Mouse (Mus musculus): ENCODE measurements around the gene Cmip. TPM values are rescaled to one million over a fixed set of nuclear protein-coding genes. Genes with fewer than 3 reads are reported as not detected.

Cmip gene
- total RNA-seq, 2 experiments from 2014 or later, result 49.3 to 50.3 TPM

DNA sequence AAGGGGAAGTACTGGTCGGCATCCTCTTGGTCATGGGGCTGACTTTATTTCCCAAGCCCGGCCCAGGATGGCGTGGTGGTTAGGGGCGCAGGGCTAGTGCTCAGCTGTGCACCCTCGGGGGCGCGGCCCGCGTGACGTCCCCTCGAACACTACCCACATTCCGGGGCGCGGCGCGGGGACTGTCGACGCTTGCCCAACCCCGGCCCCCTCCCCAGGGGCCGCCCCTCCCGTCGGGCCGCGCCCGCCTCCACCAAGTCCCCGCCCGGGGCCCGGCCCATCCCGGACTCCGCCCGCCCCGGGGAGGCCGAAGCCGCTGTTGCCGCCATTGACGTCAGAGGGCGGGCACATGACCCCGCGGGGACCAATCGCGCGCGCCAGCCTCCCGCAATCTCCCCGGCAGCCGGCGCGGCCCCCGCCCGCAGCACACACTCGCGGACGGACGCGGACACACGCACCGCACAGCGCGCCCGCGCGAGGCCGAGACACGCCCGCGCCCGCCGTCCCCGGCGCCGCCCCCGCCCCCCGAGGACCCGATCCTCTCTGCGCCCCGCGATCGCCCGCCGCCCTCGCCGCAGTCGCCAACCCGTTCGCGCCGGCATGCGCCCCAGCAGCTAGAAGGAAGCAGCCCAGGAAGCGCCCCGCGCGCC lies 449 bp upstream of the Cmip start:
- ATAC-seq (replicated peaks; ENCODE audit: low FRiP score, poor library complexity, severe bottlenecking), result peak; percentile 85

DNA sequence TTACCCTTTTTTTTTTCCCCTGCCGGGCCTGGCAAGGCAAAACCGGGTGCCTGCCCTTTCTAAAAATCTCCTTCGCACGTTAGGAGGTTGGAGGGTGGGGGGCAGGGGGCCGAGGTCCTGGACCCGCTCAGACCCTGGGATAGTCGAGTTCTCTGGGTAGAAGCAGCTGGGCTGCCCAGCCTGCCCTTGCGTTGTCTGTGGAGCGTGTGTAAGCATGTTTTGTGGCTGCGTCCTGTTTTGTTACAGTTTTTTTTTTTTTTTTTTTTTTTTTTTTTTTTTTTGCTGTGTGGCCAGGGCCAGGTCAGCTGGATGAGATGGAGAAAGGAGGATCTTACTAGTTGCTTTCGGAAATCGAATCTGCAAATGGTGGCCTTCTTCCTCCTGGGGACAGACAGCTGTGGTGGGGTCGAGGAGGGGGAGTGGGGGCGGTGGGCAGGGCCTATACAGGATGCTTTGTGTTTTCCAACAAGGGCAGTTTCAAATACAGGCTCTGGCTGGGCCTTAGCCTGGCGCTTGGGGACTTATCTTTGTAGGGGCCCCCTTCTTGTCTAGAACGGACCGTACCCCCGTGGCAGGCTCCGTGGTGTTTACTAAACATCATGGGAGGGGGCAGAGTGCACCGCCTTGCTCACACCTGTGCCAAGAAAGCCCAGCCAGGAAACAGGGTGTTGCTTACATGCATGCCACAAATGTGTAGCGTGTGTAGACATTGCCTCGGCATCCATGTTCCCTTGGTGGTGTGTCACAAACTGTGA lies 1.1 kb downstream of the Cmip start:
- 0 out of 2 replicates have a peak, but pooled peaks have one; percentile 0 for ATAC-seq (replicated peaks; ENCODE audit: low FRiP score, poor library complexity, severe bottlenecking)

DNA sequence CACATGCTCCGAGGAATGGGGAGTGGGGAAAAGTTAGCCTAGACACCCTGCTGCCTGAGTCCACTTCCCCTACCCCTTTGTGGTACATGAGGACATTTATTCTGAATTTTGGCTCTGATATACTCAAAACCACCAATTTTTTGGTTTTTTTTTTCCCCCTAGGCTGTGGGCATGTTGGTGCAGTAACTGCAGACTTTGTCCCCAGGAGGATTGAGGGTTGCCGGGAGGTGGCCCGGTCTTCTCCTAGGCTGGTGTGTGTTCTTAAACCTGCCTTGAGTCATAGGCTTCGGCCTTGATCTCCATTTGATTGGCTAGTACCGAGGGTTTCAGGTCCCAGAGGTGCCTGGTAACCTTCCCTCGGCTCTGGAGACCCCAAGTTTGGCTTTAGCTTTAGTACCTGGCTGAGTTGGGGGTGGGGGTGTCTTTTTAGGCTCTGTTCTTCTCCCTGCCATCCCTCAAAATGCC lies 1.7 kb downstream of the Cmip start:
- no peak for ATAC-seq (replicated peaks; ENCODE audit: low FRiP score, poor library complexity, severe bottlenecking)

DNA sequence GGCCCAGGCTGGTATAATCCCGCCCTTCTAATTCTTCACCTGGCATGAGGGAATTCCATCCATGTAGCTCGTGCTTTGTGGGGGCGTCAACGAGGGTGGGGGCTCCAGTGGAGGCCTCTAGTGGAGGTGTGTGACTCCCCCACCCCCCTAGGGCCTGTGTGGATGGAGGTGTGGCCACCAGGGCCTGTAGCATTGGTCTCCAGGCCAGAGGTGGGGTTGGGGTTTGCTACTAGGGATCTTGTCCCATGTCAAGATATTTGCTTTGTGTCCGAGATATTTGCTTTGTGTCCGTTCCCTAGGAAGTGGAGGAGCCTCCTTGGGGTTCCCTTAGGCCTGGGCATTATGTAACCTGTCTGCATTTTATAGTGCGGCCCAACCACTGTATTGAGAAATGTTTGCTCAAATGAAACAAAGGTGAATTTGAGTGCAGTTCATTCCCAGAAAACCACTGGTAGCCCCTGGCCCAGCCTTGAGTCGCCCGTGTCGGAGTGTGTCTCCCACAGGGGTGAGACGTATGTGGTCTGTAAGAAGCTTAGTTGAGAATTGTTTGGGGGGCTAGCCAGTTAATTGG lies 2.7 kb downstream of the Cmip start:
- no peak for ATAC-seq (replicated peaks; ENCODE audit: low FRiP score, poor library complexity, severe bottlenecking)

DNA sequence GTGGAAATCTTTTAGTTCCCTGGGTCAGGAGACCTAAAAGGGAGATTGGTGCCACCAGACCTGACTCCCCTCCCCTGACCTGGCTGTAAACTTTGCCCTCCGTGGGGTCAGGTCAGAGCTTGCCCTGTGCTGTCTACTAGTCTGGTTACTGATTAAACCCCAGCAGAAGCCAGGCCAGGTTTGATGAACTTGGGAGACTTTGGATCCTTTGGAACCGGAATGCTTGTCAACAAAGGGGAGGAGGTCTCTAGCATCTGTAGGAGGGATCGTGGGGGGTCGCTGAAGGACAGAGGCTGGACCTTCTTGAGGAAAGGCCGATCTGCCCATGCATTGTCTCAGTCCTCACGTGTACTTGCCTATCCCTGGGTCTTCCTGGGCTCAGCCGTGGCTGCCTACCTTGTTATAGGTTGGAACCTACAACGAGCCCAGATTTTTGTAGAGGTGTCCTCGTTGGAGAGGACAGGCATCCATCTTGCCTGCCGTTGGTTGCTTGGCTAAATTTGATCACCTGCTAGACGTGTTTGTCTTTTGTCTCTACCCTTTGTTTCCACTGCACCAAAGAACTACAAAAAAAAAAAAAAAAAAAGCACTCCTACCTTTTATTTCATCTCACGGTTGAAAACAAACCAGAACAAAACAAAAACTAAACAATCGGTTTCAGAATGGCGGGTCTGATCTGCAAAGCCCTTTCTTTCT lies 3.5 kb downstream of the Cmip start:
- no peak for ATAC-seq (replicated peaks; ENCODE audit: low FRiP score, poor library complexity, severe bottlenecking)

DNA sequence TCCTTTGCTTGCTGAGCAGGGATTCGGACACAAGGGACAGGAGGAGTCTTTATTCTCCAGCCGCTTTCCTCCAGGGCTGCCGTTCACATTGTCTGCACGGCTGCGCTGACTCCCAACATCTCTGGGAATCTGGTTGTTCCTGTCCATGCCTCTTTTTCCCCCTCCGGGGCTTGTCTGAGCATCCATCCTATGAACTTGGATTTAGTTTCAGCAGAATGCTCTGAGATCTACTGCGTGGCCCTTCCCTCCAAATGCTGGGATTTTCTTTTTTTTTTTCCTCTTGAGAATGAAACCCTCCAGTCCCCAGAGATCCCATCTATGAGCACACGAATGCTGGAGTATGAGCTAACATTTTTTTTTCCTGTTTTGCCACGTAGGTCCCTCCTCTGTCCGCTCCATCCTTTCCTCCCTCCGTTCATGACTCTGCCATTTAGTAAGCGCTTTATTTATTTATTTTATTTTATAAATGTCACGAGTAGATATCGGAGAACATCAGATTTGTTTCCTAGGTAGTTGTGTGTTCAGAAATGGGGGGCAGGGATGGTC lies 4.1 kb downstream of the Cmip start:
- no peak for ATAC-seq (replicated peaks; ENCODE audit: low FRiP score, poor library complexity, severe bottlenecking)

DNA sequence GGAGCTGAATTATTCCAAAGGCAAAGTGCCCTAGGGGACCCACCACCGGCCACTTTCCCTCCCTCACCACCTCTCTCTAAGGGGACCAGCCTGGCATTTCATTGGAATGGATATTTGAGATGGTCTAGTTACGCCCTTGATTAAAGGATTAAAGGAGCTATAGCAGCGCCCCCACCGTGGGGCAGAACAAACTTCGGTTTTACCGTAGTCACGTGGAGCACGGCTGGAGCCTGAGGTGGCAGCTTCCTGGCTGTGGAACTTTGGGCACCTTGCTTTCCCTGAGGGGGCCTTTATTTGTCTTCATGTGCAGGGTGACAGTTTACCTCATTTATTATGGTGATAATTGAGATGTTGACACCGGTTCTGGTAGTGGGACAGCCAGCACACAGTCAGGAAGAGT lies 4.8 kb downstream of the Cmip start:
- no peak for ATAC-seq (replicated peaks; ENCODE audit: low FRiP score, poor library complexity, severe bottlenecking)

DNA sequence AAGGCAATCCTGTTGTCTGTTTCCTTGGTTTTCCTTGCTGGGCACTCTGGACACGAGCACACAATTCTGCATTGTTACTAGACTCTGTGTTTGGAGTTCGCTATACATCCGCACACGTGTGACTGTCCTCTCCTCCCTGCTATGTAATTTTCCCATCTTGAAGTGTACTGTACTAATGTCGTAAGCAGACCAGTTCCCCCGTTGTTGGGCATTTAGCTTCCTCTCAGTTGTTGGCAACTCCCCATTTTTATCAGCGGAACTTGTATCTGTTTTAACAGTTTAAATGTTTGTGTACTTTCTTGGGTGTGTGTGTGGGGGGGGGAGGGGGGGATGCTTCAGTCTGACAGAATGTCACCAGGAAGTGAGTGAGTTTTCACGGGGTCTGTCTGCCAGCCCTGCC lies 5.8 kb downstream of the Cmip start:
- ATAC-seq (replicated peaks; ENCODE audit: low FRiP score, poor library complexity, severe bottlenecking), result no peak

DNA sequence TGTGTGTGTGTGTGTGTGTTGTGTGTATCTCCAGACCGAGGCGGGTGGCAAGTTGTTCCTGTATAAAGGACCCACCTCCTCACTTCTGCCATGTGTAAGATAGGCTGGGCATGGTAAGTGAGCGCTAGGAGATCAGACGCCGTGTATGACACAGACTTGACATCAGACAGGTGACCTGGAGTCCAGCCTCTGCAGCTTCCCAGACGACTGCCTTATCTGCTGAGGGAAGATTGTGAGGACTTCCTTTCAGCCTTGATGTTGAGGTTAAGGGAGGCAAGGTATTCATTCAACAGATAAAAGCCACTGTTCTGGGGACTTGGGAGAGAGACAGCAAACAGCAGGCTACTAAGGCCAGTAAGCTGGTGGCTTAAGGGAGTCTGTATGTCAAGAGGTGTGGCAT lies 6.6 kb downstream of the Cmip start:
- ATAC-seq (replicated peaks; ENCODE audit: low FRiP score, poor library complexity, severe bottlenecking), result peak; percentile 36; the same call in 1 of the 2 replicates

DNA sequence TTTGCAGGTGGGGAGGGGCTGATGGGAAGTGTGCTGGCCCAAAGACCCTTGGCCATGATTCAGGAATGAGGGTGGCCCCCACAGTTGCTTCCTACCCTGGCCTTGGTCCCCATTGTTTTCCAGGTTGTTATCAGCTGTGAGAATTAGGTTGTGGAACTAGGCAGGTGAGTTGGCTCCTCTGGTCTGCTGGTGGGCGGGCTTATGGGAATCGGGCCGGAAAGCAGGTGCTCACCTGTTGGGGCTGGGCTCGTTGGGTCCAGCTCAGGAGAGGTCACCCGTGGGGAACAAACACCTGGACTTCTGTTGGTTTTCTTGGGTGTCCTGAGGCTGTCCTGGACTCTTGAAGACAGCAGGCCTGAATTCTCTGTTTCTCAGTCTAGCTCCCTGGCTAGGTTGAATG lies 8.2 kb downstream of the Cmip start:
- no peak for ATAC-seq (replicated peaks; ENCODE audit: low FRiP score, poor library complexity, severe bottlenecking)

DNA sequence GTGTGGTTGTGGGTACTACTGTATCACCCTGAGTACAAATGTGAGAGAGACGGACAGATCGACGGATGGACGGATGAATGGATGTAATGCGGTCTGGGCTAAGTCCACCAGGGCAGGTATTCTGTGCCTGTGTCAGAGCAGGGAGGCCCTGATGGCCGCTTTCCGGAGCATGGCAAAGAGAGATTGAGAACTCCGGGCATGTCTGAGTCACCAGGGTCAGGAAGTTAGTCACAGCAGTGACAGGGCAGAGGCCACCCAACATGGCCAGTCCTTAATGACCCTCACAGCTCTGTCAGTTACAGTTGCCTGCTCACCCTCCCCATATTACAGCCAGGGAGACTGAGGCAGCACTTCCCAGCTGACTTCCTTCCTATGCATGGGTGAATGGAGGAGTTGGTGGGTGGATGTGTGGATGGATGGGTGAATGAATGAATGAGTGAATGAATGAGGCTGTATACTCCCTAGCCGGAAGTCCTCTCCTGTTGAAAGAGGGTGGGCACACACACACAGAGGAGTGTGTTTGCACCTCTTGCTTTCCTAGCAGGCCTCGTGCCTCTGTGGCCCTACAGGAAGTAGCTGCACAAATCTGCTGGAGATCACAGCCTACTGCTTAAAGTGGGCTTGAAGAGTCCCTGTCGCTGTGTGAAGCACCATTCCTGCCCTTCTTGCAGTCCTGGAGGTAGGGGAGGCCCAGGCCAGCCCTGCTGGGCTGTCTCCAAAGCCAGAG lies 10.7 kb downstream of the Cmip start:
- no peak for ATAC-seq (replicated peaks; ENCODE audit: low FRiP score, poor library complexity, severe bottlenecking)

DNA sequence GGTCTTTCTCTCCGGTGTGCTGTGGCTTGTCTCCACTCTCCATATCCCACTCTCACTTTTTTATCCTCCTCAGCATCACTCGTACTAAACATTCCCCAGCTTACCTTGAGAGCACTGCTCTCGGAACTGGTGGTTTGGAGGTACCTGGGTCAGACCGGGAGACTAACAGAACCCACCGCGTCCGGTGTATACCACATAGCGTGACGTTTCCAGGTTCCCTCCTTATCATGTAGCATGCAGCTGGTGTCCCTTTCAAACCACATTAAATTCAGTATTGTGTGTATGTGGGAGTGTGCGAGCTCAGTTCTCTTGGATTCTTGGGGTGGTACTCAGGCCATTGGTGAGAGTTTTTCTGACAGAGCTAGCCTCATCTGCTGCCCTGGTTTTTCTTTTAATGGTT lies 21.4 kb downstream of the Cmip start:
- ATAC-seq (replicated peaks; ENCODE audit: low FRiP score, poor library complexity, severe bottlenecking), result peak; percentile 63

DNA sequence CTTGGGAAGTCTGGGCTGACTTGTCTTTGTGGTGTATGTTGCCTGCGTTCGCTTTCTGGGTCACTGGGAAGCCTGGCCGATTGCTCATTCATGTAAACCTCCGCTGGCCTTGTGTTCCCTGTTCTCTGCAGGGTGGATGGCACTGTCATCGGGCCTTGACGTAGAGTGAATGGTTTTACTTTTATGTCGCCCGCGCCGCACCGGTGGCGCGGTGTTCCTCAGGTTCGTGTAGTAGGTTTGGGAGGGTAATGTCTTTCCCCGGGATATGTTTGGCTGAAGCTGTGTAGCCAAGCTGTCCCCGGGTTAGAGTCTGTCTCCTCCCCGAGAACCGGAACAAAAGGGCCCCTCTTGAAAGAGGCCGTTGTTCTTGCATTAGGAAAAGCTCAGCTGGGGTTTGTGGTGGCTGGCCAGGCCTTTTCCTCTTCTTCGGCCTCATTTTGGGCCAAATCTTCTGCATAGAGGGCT lies 21.8 kb downstream of the Cmip start:
- ATAC-seq (replicated peaks; ENCODE audit: low FRiP score, poor library complexity, severe bottlenecking), result no peak

DNA sequence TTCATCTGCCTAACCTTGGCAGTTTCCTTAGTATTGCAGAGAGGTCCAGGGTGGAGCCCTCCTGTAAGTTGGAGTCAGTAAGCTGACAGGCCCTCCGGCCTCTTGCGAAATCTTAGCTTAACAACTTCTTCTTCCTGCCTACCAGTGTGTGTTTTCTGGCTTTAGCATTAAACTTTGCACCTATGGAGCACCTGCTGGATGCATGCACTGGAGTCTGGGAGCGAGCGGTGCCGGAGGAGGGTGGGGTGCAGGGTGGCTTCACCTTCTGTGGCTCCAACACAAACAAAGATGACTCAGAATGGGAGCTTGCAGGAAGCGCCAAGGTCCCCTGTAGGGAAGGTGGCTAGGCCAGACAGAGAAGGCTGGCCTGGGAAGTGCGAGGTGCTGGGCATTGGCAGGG lies 23.6 kb downstream of the Cmip start:
- ATAC-seq (replicated peaks; ENCODE audit: low FRiP score, poor library complexity, severe bottlenecking), result no peak

DNA sequence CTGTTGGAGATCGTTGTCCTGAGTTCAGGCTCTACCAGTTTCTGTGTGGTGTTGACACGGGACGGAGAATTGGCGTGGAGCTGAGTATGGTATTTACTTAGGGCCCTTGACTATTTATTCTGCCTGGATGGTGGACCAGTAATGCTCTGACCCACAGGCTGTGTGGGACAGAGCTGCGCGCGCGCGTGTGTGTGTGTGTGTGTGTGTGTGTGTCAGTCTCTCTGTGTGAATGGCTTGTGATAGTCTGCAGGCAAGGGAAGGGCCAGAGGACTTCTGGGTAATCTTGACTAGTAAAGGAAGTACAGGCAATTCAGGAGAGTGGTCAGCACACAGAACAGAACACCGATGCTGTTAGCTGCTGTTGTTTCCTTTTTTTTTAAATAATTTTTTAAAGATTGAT lies 24.8 kb downstream of the Cmip start:
- no peak for ATAC-seq (replicated peaks; ENCODE audit: low FRiP score, poor library complexity, severe bottlenecking)

DNA sequence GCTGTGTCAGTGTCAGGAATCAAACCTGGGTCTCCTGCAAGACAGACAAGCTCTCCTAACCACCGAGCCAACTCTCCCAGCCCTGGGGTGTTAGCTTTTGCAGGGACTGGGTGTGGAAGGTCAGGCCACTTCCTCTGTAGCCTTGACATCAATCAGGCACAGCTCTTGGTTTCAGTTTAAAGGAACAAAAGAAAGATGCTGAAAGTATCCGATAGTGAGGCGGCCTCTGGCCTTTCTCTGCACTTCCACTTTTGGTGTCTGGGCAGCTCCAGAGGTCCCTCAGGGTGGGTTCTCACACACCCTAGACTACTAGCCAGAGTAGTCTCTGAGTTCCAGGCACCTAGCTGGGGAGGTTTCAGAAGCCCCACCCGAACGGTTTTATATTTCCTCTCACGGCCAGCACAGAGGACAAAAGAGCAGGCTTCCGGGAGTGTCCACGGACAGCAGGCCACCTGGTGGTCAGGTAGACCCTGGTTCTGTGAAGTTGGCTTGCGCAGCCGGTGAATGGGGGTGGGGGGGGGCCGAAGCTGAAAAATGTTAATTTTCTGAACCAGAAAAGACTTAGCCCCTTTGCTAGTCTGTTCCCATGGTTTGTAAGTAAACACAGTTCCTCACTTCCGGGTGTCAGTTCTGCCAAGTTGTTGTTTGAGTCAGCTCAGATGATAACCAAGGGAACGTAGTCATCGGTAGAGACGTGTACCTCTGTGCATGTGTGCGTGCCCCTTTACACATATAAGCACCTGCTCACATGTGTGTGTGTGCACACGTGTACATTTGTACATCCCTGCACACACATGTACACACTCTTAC lies 25.5 kb downstream of the Cmip start:
- no peak for ATAC-seq (replicated peaks; ENCODE audit: low FRiP score, poor library complexity, severe bottlenecking)

DNA sequence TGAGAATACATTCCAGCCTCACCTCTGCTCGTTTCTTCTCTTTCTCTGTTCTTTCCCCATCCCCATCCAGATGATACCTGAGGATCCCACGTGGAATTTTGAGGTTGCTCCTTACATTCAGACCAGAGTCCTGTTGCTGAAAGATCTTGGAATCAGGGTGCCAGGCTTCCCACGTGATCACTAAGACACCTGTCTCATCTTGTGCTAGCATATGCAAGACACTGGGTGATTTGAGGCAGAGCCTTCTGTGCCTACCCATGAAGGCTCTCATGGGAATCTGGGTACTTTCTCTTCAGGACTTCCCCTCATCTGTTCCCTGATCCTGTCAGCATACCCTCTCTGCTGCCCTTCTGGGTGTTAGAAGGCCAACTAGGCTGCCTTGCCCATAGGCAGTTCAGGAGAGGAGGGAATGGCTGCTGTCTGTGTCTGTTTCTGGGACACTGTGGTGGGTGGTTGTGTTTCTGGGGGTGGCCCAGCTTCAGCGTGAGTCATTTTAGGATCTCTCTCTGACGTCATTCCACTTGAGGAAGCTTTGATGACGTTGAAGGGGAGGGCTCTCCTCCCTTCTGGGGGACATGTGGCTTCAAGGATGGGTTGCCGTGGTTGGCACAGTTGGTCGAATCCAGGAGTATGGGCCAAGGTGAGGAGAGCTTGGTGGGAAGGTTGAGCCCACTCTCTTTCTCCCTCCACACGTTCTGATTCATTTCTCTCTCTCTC lies 28.1 kb downstream of the Cmip start:
- no peak for ATAC-seq (replicated peaks; ENCODE audit: low FRiP score, poor library complexity, severe bottlenecking)

DNA sequence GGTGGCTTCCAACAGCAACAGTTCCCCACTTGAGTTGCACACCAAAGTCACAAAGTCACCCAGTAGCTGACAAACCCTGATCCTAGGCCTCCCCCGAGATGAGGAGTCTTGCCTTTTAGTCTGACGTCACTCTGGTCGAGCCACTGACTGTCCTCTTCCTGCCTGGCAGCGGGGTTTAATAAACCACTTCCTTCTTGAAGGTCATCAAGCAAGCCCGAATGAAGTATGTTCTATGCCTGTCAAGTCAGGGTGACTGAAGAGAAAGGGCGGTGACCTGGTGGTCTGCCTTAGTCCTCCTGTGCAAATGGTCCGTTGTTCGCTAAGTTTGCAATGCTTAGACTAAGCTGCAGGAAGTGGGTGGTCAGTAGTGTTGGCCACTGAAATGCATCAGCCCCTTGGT lies 31.1 kb downstream of the Cmip start:
- ATAC-seq (replicated peaks; ENCODE audit: low FRiP score, poor library complexity, severe bottlenecking), result no peak

All from erythroid progenitor cell, adult 5-6 weeks (primary cell).